Mouse (Mus musculus) neural tube, embryonic 11.5 days (tissue): ENCODE results near the gene Fbp1. TPM values are rescaled to one million over a fixed set of nuclear protein-coding genes. Genes with fewer than 3 reads are reported as not detected.
A peak's percentile ranks its signal among the peaks of the same experiment; 100 is the strongest.
"Not testable (repeated sequence)": the region's sequence is repeated elsewhere in the genome, so short reads cannot be mapped to it uniquely, and the experiment has no call there.

Source experiments
- ATAC-seq: fragments of 200-750 bp; cut with Nextera tagmentation; 2 replicates; pipeline ENCODE4 v1.8.0; 2017; ENCODE audit warnings: moderate number of reproducible peaks, mild to moderate bottlenecking, moderate TSS enrichment, moderate library complexity; ENCODE audit not compliant: insufficient read depth, low FRiP score, low TSS enrichment
- DNase-seq: peaks from one replicate; pipeline ENCODE4 v3.0.0-alpha.2; 2015; ENCODE audit warnings: low spot score
- H3K27ac ChIP-seq: fragments of 300-500 bp; sonication (generic); 2 replicates; pipeline ENCODE4 v1.5.1; 2014; ENCODE audit warnings: low read depth, mild to moderate bottlenecking, low read length
- H3K27me3 ChIP-seq: fragments of 300-500 bp; sonication (generic); 2 replicates; pipeline ENCODE4 v1.6.1; 2014; ENCODE audit warnings: mild to moderate bottlenecking, low read length, mixed read lengths; ENCODE audit not compliant: control insufficient read depth, insufficient read depth
- H3K36me3 ChIP-seq: fragments of 300-500 bp; sonication (generic); 2 replicates; pipeline ENCODE4 v1.6.1; 2014; ENCODE audit warnings: mild to moderate bottlenecking, low read length, moderate library complexity, mixed read lengths; ENCODE audit not compliant: control insufficient read depth, insufficient read depth
- H3K4me1 ChIP-seq: fragments of 300-500 bp; sonication (generic); 2 replicates; pipeline ENCODE4 v1.6.1; 2014; ENCODE audit warnings: low read length, mixed read lengths; ENCODE audit not compliant: control insufficient read depth, insufficient read depth
- H3K4me2 ChIP-seq: fragments of 300-500 bp; sonication (generic); 2 replicates; pipeline ENCODE4 v1.6.1; 2014; ENCODE audit warnings: low read depth, mild to moderate bottlenecking, moderate library complexity
- H3K4me3 ChIP-seq: fragments of 300-500 bp; sonication (generic); 2 replicates; pipeline ENCODE4 v1.5.1; 2014; ENCODE audit warnings: low read depth, low read length
- H3K9ac ChIP-seq: fragments of 300-500 bp; sonication (generic); 2 replicates; pipeline ENCODE4 v1.6.1; 2014; ENCODE audit warnings: mild to moderate bottlenecking, low read length
- H3K9me3 ChIP-seq: fragments of 300-500 bp; sonication (generic); 2 replicates; pipeline ENCODE4 v1.6.1; 2016; ENCODE audit warnings: low read length; ENCODE audit not compliant: control insufficient read depth
- WGBS: fragments of 180-500 bp; shearing (Covaris S2); extraction: QIAGEN DNeasy Blood & Tissue Kit; methylation state at CpG from one replicate; pipeline ENCODE4 v1.1.7; 2014; 5-methylcytosine and 5-hydroxymethylcytosine counted together
- polyA plus RNA-seq: library from polyadenylated mRNA; unstranded; fragments of >200 nt; fragmentation: Nextera tagmentation; extraction: Ambion mirVana; gene quantifications from 2 replicates; pipeline ENCODE4 v1.2.1, GENCODE M21; 2014

Gene Fbp1
- polyA plus RNA-seq, 1 experiment from 2014 or later = not detected

DNA sequence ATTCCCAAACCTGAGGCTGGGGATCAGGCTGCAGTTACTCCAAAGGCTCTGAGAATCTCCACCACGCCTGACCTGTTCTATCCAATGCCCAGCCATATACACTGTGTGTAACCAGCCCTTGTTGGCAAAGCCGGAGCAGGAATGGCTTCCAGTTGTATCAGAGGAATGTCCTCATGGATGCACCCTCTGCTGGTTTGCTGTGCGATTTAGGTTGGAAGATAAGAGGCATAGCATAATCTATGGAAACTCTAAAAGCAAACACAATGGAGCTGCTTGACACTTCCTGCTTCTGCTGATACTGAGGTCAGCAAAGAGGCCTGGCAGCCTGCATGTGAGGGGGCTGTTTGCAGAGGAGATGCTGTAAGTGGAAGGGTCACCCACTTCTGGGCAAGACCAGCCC lies 25.2 kb downstream of the Fbp1 start:
- H3K4me1 ChIP-seq = no peaks in the 10 kb centered on the region
- no peak overlapping the region for H3K4me2 ChIP-seq
- ATAC-seq = no peak
- 82% methylated on average over 3 of the region's 3 CpGs for WGBS
- no peaks in the 10 kb centered on the region for H3K36me3 ChIP-seq
- DNase-seq = no peak
- no peaks in the 10 kb centered on the region for H3K27me3 ChIP-seq
- H3K27ac ChIP-seq = no peak overlapping the region
- no peak overlapping the region for H3K4me3 ChIP-seq
- no peaks in the 10 kb centered on the region for H3K9me3 ChIP-seq
- H3K9ac ChIP-seq = no peak overlapping the region

GRCm38 (mm10) chr13:62860068-62860467 lies 28.0 kb downstream of the Fbp1 start:
- no peaks in the 10 kb centered on the region for H3K36me3 ChIP-seq
- ATAC-seq (no peak), DNase-seq (no peak)
- H3K4me1 ChIP-seq = no peaks in the 10 kb centered on the region
- no peaks in the 10 kb centered on the region for H3K27me3 ChIP-seq
- no peak overlapping the region for H3K4me3 ChIP-seq
- H3K9me3 ChIP-seq = no peaks in the 10 kb centered on the region
- H3K27ac ChIP-seq = no peak overlapping the region
- WGBS = 91% methylated on average over 4 of the region's 4 CpGs
- no peak overlapping the region for H3K4me2 ChIP-seq
- H3K9ac ChIP-seq = no peak overlapping the region

DNA sequence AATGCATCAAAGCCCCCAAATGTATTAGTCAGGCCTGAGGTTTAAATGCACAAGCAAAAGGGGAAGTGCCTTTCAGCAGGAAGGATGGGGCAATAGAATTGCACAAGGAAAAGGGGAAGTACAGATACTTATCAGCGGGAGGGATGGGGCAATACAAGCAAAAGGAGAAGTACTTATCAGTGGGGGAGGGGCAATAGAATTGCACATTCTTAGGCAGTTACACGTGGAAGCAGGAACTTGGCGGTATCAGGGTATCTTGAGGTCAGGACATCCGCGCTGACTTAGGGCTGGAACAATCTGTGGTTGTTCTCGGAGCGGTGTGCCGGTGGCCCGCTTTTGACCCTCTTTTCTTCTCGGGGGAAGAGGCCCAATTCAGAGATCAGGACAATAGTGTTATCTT lies 28.8 kb downstream of the Fbp1 start:
- H3K9ac ChIP-seq, H3K4me1 ChIP-seq, H3K4me3 ChIP-seq, H3K36me3 ChIP-seq, DNase-seq, ATAC-seq, H3K4me2 ChIP-seq, H3K27ac ChIP-seq, H3K9me3 ChIP-seq, H3K27me3 ChIP-seq: not testable (repeated sequence)
- WGBS = 88% methylated on average over 10 of the region's 10 CpGs

DNA sequence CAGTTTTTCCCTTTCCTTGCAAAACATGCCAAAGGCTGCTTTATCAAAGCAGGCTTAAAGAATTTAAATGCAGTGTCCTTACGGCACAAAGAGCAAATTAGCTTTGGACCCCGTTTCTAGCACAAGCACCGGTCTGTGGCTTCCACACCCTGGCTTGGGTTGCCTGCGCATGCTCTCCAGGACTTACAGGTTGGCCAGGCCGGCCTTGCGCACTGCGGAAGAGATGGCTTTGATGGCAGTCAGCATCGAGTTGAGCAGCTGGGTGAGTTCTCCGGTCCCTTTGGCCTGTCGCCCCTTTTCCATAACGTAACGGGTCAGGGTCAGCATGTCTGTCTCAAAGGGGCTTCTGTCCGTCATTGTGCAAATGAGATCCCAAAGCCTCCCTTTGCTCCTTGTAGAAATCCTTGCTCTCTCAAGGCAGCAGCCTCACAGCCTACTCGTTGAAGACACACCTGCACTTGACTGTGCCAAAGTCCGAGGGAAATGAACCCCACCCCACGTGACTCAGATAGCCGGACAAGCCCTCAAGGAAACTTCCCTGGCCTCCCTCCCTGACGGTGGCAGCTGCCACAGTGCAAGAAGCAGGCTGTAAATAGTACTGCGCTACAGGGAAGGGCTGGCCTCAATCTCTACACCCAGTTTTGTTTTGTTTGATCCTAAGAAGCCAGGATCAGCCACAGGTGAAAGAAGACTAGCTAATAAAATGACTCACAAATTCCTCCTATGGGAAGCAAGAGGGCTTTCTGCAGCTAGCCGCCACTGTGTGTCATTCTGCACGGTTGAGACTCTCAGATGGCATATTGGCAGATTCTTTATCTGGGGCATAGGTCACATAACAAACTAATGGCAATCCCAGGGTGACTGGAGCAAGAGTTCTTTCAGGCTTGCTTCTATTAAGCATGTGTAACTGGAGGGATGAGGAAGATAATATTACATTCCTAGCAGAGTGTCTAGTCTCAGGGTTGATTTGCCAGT lies 29.9 kb downstream of the Fbp1 start, which contains the start of gene Fbp2:
TSS of gene Fbp2 (minus strand) at position 482 of the 975 bp plus-strand sequence.
- DNase-seq (no peak), ATAC-seq (no peak)
- no peak within 1 kb of the TSS for H3K9ac ChIP-seq
- H3K36me3 ChIP-seq = no peaks in the 10 kb centered on the region
- H3K4me3 ChIP-seq = no peak within 1 kb of the TSS
- no peaks in the 10 kb centered on the region for H3K9me3 ChIP-seq
- no peaks in the 10 kb centered on the region for H3K27me3 ChIP-seq
- no peaks in the 10 kb centered on the region for H3K4me1 ChIP-seq
- 74% methylated on average over 21 of the region's 21 CpGs for WGBS
- H3K4me2 ChIP-seq = no peak within 1 kb of the TSS
- H3K27ac ChIP-seq = no peak within 1 kb of the TSS

DNA sequence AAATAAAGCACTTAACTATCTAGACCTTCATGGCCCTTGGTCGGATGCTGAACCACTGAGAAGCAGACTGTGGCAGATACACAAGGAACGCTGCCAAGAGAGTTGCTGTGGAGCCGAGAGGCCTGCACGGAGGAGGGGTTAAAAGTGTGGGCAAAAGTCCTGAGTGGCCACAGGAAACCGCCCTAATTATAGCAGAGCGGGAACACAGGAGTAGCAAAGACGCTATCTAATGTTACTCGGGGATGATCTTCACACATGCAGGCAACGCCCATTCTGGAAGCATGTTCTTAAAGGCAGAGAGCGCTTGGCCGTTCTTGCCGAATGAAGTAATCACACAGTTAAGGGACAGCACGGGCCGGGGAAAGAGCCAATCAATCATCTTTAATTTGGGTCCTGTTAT lies 31.2 kb downstream of the Fbp1 start:
- ATAC-seq = no peak
- no peaks in the 10 kb centered on the region for H3K4me1 ChIP-seq
- H3K4me3 ChIP-seq = no peak overlapping the region
- H3K27ac ChIP-seq = no peak overlapping the region
- DNase-seq = no peak
- H3K36me3 ChIP-seq = no peaks in the 10 kb centered on the region
- no peak overlapping the region for H3K4me2 ChIP-seq
- no peak overlapping the region for H3K9ac ChIP-seq
- no peaks in the 10 kb centered on the region for H3K9me3 ChIP-seq
- WGBS = 89% methylated on average over 14 of the region's 14 CpGs
- no peaks in the 10 kb centered on the region for H3K27me3 ChIP-seq

GRCm38 (mm10) chr13:62856305-62856675 lies 31.8 kb downstream of the Fbp1 start:
- Histone ChIP-seq H3K27ac (no peak overlapping the region), H3K9me3 (no peaks in the 10 kb centered on the region)

GRCm38 (mm10) chr13:62855396-62856304 lies 32.4 kb downstream of the Fbp1 start:
- no peak overlapping the region for H3K27ac ChIP-seq
- H3K36me3 ChIP-seq = no peaks in the 10 kb centered on the region
- H3K4me1 ChIP-seq = no peaks in the 10 kb centered on the region
- ATAC-seq (0 out of 2 replicates have a peak, but pooled peaks have one; percentile 20), DNase-seq (no peak)
- WGBS = 31% methylated on average over 25 of the region's 25 CpGs
- H3K9me3 ChIP-seq = no peaks in the 10 kb centered on the region
- H3K9ac ChIP-seq = 0 out of 2 replicates have a peak overlapping the region, but pooled peaks have one; percentile 36
- peak overlapping the region; percentile 22; the same call in 1 of the 2 replicates for H3K4me3 ChIP-seq
- no peaks in the 10 kb centered on the region for H3K27me3 ChIP-seq
- H3K4me2 ChIP-seq = peak overlapping the region; percentile 45

More at GRCm38 (mm10) chr13:62856305-62856675, 31.8 kb downstream of the Fbp1 start:
- H3K9ac ChIP-seq = peak overlapping the region; percentile 36; the same call in 1 of the 2 replicates
- no peaks in the 10 kb centered on the region for H3K27me3 ChIP-seq
- no peaks in the 10 kb centered on the region for H3K4me1 ChIP-seq
- DNase-seq = peak; percentile 89
- peak overlapping the region; percentile 22; the same call in 1 of the 2 replicates for H3K4me3 ChIP-seq
- no peaks in the 10 kb centered on the region for H3K36me3 ChIP-seq
- 4% methylated on average over 5 of the region's 5 CpGs for WGBS
- ATAC-seq = peak; percentile 90
- peak overlapping the region; percentile 45 for H3K4me2 ChIP-seq

DNA sequence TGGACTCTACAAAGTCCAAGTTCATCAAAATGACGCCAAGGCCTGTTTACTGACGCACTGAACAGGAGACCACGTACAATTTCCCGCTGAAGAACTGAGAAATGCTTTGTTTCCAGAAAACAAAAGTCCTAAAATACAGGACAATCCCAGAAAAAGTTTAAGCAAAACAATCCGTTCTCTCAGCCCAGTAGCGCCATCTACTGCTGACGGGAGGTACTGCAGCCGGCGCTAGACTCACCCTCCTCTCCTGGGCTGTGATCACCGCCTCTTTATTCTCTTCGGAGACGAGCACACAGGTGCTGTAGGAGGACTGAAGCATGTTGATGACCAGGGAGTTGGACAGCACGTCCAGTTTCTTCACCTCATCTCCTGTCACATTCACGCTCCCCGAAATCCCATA lies 33.4 kb downstream of the Fbp1 start:
- no peaks in the 10 kb centered on the region for H3K36me3 ChIP-seq
- no peak overlapping the region for H3K4me2 ChIP-seq
- no peak overlapping the region for H3K9ac ChIP-seq
- no peaks in the 10 kb centered on the region for H3K4me1 ChIP-seq
- H3K4me3 ChIP-seq = no peak overlapping the region
- peak; percentile 72 for DNase-seq
- no peaks in the 10 kb centered on the region for H3K27me3 ChIP-seq
- 5% methylated on average over 15 of the region's 15 CpGs for WGBS
- ATAC-seq = no peak
- H3K9me3 ChIP-seq = no peaks in the 10 kb centered on the region
- H3K27ac ChIP-seq = no peak overlapping the region
